Mouse (Mus musculus) intestine, embryonic 14.5 days (tissue): ENCODE data around the gene Cirbp. TPM values are rescaled to one million over a fixed set of nuclear protein-coding genes. Genes with fewer than 3 reads are reported as not detected.
"Not testable (repeated sequence)": the region's sequence is repeated elsewhere in the genome, so short reads cannot be mapped to it uniquely, and the experiment has no call there.

Source experiments
- ATAC-seq: fragments of 200-750 bp; cut with Nextera tagmentation; replicated peaks from 2 replicates; pipeline ENCODE4 v1.8.0; 2017; ENCODE audit warnings: low read depth, moderate number of reproducible peaks, moderate TSS enrichment, moderate library complexity; ENCODE audit not compliant: low FRiP score, low TSS enrichment
- DNase-seq: peaks from one replicate; pipeline ENCODE4 v3.0.0-alpha.2; 2018; ENCODE audit warnings: low spot score
- H3K27ac ChIP-seq: fragments of 300-500 bp; sonication (generic); 2 replicates; pipeline ENCODE4 v1.5.1; 2014; ENCODE audit warnings: low read depth, mild to moderate bottlenecking, control low read depth
- H3K27me3 ChIP-seq: fragments of 300-500 bp; sonication (generic); replicated peaks from 2 replicates; pipeline ENCODE4 v1.6.1; 2014; ENCODE audit warnings: low read length, control low read depth; ENCODE audit not compliant: control insufficient read depth, insufficient read depth
- H3K36me3 ChIP-seq: fragments of 300-500 bp; sonication (generic); 2 replicates; pipeline ENCODE4 v1.6.1; 2014; ENCODE audit warnings: low read length, control low read depth; ENCODE audit not compliant: control insufficient read depth, insufficient read depth
- H3K4me1 ChIP-seq: fragments of 300-500 bp; sonication (generic); replicated peaks from 2 replicates; pipeline ENCODE4 v1.6.1; 2014; ENCODE audit warnings: low read length, control low read depth, mixed read lengths; ENCODE audit not compliant: control insufficient read depth, insufficient read depth
- H3K4me2 ChIP-seq: fragments of 300-500 bp; sonication (generic); 2 replicates; pipeline ENCODE4 v1.6.1; 2014; ENCODE audit warnings: low read length
- H3K4me3 ChIP-seq: fragments of 300-500 bp; sonication (generic); 2 replicates; pipeline ENCODE4 v1.5.1; 2014; ENCODE audit warnings: low read depth, low read length, control low read depth, mixed read lengths
- H3K9ac ChIP-seq: fragments of 300-500 bp; sonication (generic); 2 replicates; pipeline ENCODE4 v1.6.1; 2014; ENCODE audit warnings: mild to moderate bottlenecking, low read length
- H3K9me3 ChIP-seq: fragments of 300-500 bp; sonication (generic); 2 replicates; pipeline ENCODE4 v1.6.1; 2016; ENCODE audit warnings: low read length, control low read depth; ENCODE audit not compliant: control insufficient read depth
- WGBS: fragments of 180-500 bp; shearing (Covaris S2); extraction: QIAGEN DNeasy Blood & Tissue Kit; methylation state at CpG from one replicate; pipeline ENCODE4 v1.1.7; 2014; 5-methylcytosine and 5-hydroxymethylcytosine counted together
- polyA plus RNA-seq: library from polyadenylated mRNA; unstranded; fragments of >200 nt; fragmentation: Nextera tagmentation; extraction: Ambion mirVana; gene quantifications from 2 replicates; pipeline ENCODE4 v1.2.1, GENCODE M21; 2014

The Cirbp gene
- polyA plus RNA-seq, 1 experiment from 2014 or later: 81.6 TPM

- Histone ChIP-seq H3K4me1 (peaks cover 74% of the 10 kb centered on the region), H3K27ac (peak overlapping the region; percentile 84), H3K27me3 (no peaks in the 10 kb centered on the region), H3K9me3 (no peaks in the 10 kb centered on the region), H3K9ac (no peak overlapping the region), H3K4me2 (no peak overlapping the region), H3K36me3 (no peaks in the 10 kb centered on the region), H3K4me3 (no peak overlapping the region)
- WGBS: 70% methylated on average over 6 of the region's 6 CpGs
- ATAC-seq (no peak), DNase-seq (no peak)
These were observed 3.0 kb upstream of the Cirbp start for GRCm38 (mm10) chr10:80162716-80163299.

- H3K4me2 ChIP-seq: no peak overlapping the region
- H3K27ac ChIP-seq: no peak overlapping the region
- H3K4me3 ChIP-seq: no peak overlapping the region
- H3K27me3 ChIP-seq: no peaks in the 10 kb centered on the region
- no peaks in the 10 kb centered on the region for H3K36me3 ChIP-seq
- no peak overlapping the region for H3K9ac ChIP-seq
- WGBS: 72% methylated on average over 8 of the region's 8 CpGs
- ATAC-seq (no peak), DNase-seq (no peak)
- no peaks in the 10 kb centered on the region for H3K9me3 ChIP-seq
- H3K4me1 ChIP-seq: peaks cover 73% of the 10 kb centered on the region
These were observed 2.1 kb upstream of the Cirbp start for GRCm38 (mm10) chr10:80163721-80164120.

- DNase-seq (no peak), ATAC-seq (peak; percentile 1; the same call in 1 of the 2 replicates)
These were observed 1.4 kb upstream of the Cirbp start for GRCm38 (mm10) chr10:80164161-80164997.

GRCm38 (mm10) chr10:80164998-80165344, 814 bp upstream of the Cirbp start:
- Histone ChIP-seq H3K36me3 (peaks cover 2% of the 10 kb centered on the region), H3K4me3 (peak overlapping the region; percentile 37), H3K9ac (no peak overlapping the region), H3K9me3 (no peaks in the 10 kb centered on the region), H3K27ac (peak overlapping the region; percentile 33; the same call in 1 of the 2 replicates), H3K27me3 (no peaks in the 10 kb centered on the region), H3K4me1 (peaks cover 73% of the 10 kb centered on the region), H3K4me2 (peak overlapping the region; percentile 96)
- ATAC-seq (peak; percentile 13), DNase-seq (peak; percentile 97)
- under 1% methylated on average over 17 of the region's 17 CpGs for WGBS

More at GRCm38 (mm10) chr10:80164161-80164997, 1.4 kb upstream of the Cirbp start:
- H3K27me3 ChIP-seq: no peaks in the 10 kb centered on the region
- 9% methylated on average over 44 of the region's 44 CpGs for WGBS
- H3K4me2 ChIP-seq: peak overlapping the region; percentile 96
- peak overlapping the region; percentile 33; the same call in 1 of the 2 replicates for H3K27ac ChIP-seq
- H3K36me3 ChIP-seq: no peaks in the 10 kb centered on the region
- peak overlapping the region; percentile 45 for H3K9ac ChIP-seq
- no peaks in the 10 kb centered on the region for H3K9me3 ChIP-seq
- peak overlapping the region; percentile 37 for H3K4me3 ChIP-seq
- H3K4me1 ChIP-seq: peaks cover 73% of the 10 kb centered on the region

GRCm38 (mm10) chr10:80166136-80166535, 351 bp downstream of the Cirbp start:
- peaks cover 63% of the 10 kb centered on the region for H3K4me1 ChIP-seq
- 80% methylated on average over 4 of the region's 4 CpGs for WGBS
- H3K4me3 ChIP-seq, H3K9ac ChIP-seq, H3K9me3 ChIP-seq, ATAC-seq, DNase-seq, H3K27me3 ChIP-seq: not testable (repeated sequence)
- H3K27ac ChIP-seq: peak overlapping the region; percentile 35; the same call in 1 of the 2 replicates
- H3K36me3 ChIP-seq: peaks cover 14% of the 10 kb centered on the region
- peak overlapping the region; percentile 96 for H3K4me2 ChIP-seq

- Histone ChIP-seq H3K9ac (peak overlapping the region; percentile 96), H3K4me1 (peaks cover 56% of the 10 kb centered on the region), H3K9me3 (no peaks in the 10 kb centered on the region), H3K27ac (peak overlapping the region; percentile 98), H3K27me3 (no peaks in the 10 kb centered on the region), H3K4me3 (peak overlapping the region; percentile 67), H3K36me3 (peaks cover 27% of the 10 kb centered on the region), H3K4me2 (peak overlapping the region; percentile 94)
- ATAC-seq (peak; percentile 89), DNase-seq (peak; percentile 100)
- WGBS: 0% methylated on average over 55 of the region's 55 CpGs
These were observed 1.8 kb downstream of the Cirbp start for GRCm38 (mm10) chr10:80167460-80168037.

- Histone ChIP-seq H3K9me3 (no peaks in the 10 kb centered on the region), H3K4me1 (peaks cover 50% of the 10 kb centered on the region), H3K4me2 (peak overlapping the region; percentile 94), H3K4me3 (peak overlapping the region; percentile 67), H3K36me3 (peaks cover 27% of the 10 kb centered on the region), H3K9ac (peak overlapping the region; percentile 96), H3K27me3 (no peaks in the 10 kb centered on the region), H3K27ac (peak overlapping the region; percentile 98)
- ATAC-seq (peak; percentile 58), DNase-seq (peak; percentile 95)
- under 1% methylated on average over 47 of the region's 48 CpGs for WGBS
These were observed 2.4 kb downstream of the Cirbp start for GRCm38 (mm10) chr10:80168038-80168661.

- no peak for DNase-seq
- H3K9ac ChIP-seq: peak overlapping the region; percentile 96
- H3K27me3 ChIP-seq: no peaks in the 10 kb centered on the region
- WGBS: 62% methylated on average over 1 of the region's 1 CpGs
- H3K4me2 ChIP-seq: peak overlapping the region; percentile 94
- H3K36me3 ChIP-seq: peaks cover 27% of the 10 kb centered on the region
- peaks cover 45% of the 10 kb centered on the region for H3K4me1 ChIP-seq
- no peaks in the 10 kb centered on the region for H3K9me3 ChIP-seq
- no peak for ATAC-seq
- peak overlapping the region; percentile 67 for H3K4me3 ChIP-seq
- H3K27ac ChIP-seq: no peak overlapping the region
These were observed 3.3 kb downstream of the Cirbp start for GRCm38 (mm10) chr10:80169070-80169469.
